Comparison of ENCODE assay signal across 8 mouse cellular contexts in genomic region chr4:102569101-102569583, GRCm38 (mm10).
A peak's percentile ranks its signal among the peaks of the same experiment; 100 is the strongest.
DNase-seq lines count a peak whose midpoint lies in the region; ATAC-seq lines count a peak whose summit lies in the region.

No protein-coding gene starts in this region.

- peaks cover 11% of the 10 kb centered on the region for H3K4me1 ChIP-seq in limb, embryonic 11.5 days (ENCODE audit: control insufficient read depth, insufficient read depth, low read length)

- H3K27ac ChIP-seq in limb, embryonic 11.5 days (replicated peaks; ENCODE audit: low read depth, low read length): no peak overlapping the region

- H3K4me3 ChIP-seq in limb, embryonic 11.5 days (ENCODE audit: low read depth, low read length): no peak overlapping the region

- H3K27me3 ChIP-seq in limb, embryonic 11.5 days (ENCODE audit: control insufficient read depth, insufficient read depth, low read length): no peaks in the 10 kb centered on the region
- H3K27me3 ChIP-seq in splenic B cell, adult 2 months (ENCODE audit: control insufficient read depth, insufficient read depth, low read length, poor library complexity, severe bottlenecking): no peaks in the 10 kb centered on the region

- peak; percentile 25 for DNase-seq in kidney, adult 18-20 months
- no peak for DNase-seq in kidney, postnatal 25 days
- DNase-seq in limb, embryonic 11.5 days (ENCODE audit: low spot score): peak; percentile 33
- DNase-seq in splenic B cell, adult 2 months (ENCODE audit: low read depth, low spot score): peak; percentile 85
- no peak for DNase-seq in retina, postnatal 1 day
- DNase-seq in ovary, postnatal 14 days (ENCODE audit: low spot score): no peak

- peak overlapping the region; percentile 24; the same call in 1 of the 2 replicates for H3K4me2 ChIP-seq in limb, embryonic 11.5 days (ENCODE audit: low read depth, severe bottlenecking)

- H3K36me3 ChIP-seq in limb, embryonic 11.5 days (ENCODE audit: control insufficient read depth, insufficient read depth, low read length): no peaks in the 10 kb centered on the region
- no peaks in the 10 kb centered on the region for H3K36me3 ChIP-seq in splenic B cell, adult 2 months (ENCODE audit: control insufficient read depth, insufficient read depth, low read length, poor library complexity, severe bottlenecking)

- no peak overlapping the region for H3K9ac ChIP-seq in limb, embryonic 11.5 days (ENCODE audit: low read length)

- WGBS in limb, embryonic 11.5 days: 11% methylated on average over 8 of the region's 8 CpGs

- H3K9me3 ChIP-seq in limb, embryonic 11.5 days (ENCODE audit: control insufficient read depth, low read length): no peaks in the 10 kb centered on the region

- ATAC-seq in activated CD4-positive, CD25-positive, alpha-beta regulatory T cell, adult 4 months: peak; percentile 64
- ATAC-seq in limb, embryonic 11.5 days (ENCODE audit: insufficient number of reproducible peaks, low FRiP score, low TSS enrichment, low read depth): no peak
- ATAC-seq in granulocyte monocyte progenitor cell, adult 5-6 weeks (replicated peaks; ENCODE audit: poor library complexity, severe bottlenecking): no peak

Comparison
In these comparisons a context has a peak if more than half of its experiments do, and no peak if none do; other contexts are left out.
1. DNase-seq: peak in kidney, adult 18-20 months (single experiment), limb, embryonic 11.5 days (single experiment) and splenic B cell, adult 2 months (single experiment); none in kidney, postnatal 25 days (0 of 2), retina, postnatal 1 day (single experiment) and ovary, postnatal 14 days (single experiment).